Comparison of ENCODE assay signal across 8 mouse cellular contexts in the genomic region with DNA sequence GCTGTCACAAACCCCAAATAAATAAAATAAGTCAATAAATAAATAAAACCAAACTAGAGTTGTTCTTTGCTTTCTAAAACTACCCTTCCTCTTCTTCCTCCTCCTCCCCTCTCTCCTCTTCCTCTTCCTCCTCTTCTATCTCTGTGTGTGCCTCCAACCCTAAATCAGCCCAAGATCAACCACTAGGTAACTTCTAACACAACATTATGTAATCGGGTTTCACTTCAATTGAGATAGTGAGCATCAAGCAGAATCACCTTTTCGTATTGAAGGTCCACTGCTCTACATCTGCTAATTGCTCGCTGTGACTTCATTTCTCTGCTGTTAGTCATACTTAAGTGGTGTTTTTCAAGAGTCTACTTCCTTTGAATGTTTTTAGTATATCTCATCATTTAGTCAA. TPM values are rescaled to one million over a fixed set of nuclear protein-coding genes. Genes with fewer than 3 reads are reported as not detected.
A peak's percentile ranks its signal among the peaks of the same experiment; 100 is the strongest.
DNase-seq lines count a peak whose midpoint lies in the region; ATAC-seq lines count a peak whose summit lies in the region.
"Had no signal": no experiment of that assay in that cellular context is flagged by ENCODE, and none has a peak within 500 bp of the region (broad histone marks: within the 10 kb centered on the region; RNA-seq: fewer than 3 reads in every experiment).

No protein-coding gene starts in this region.

- H3K27ac ChIP-seq in hindbrain, embryonic 14.5 days: peak overlapping the region; percentile 99
- H3K27ac ChIP-seq in hindbrain, embryonic 11.5 days (ENCODE audit: low read depth, low read length): no peak overlapping the region
- peak overlapping the region; percentile 62 for H3K27ac ChIP-seq in brown adipose tissue, adult 24 weeks (replicated peaks; ENCODE audit: low read depth, low read length)
- peak overlapping the region; percentile 98; the same call in 1 of the 2 replicates for H3K27ac ChIP-seq in midbrain, embryonic 15.5 days

- 96% methylated on average over 3 of the region's 3 CpGs for WGBS in hindbrain, embryonic 14.5 days
- WGBS in hindbrain, embryonic 11.5 days: 96% methylated on average over 3 of the region's 3 CpGs
- 98% methylated on average over 3 of the region's 3 CpGs for WGBS in midbrain, embryonic 15.5 days

- intact Hi-C loops in left cerebral cortex, postnatal 36 days (cut with DNase I): loop anchor here (5.0 kb wide), 1 partner anchor 124 kb away; no protein-coding TSS in a partner anchor

- H3K9ac ChIP-seq in hindbrain, embryonic 14.5 days: no peak overlapping the region
- no peak overlapping the region for H3K9ac ChIP-seq in hindbrain, embryonic 11.5 days (ENCODE audit: low read depth, low read length)
- H3K9ac ChIP-seq in midbrain, embryonic 15.5 days: no peak overlapping the region

- H3K4me3 ChIP-seq in hindbrain, embryonic 14.5 days (replicated peaks; ENCODE audit: low read length): peak overlapping the region; percentile 85; the same call in 1 of the 2 replicates
- H3K4me3 ChIP-seq in hindbrain, embryonic 11.5 days (ENCODE audit: low read depth, low read length): no peak overlapping the region
- H3K4me3 ChIP-seq in brown adipose tissue, adult 24 weeks (ENCODE audit: insufficient read depth, low read depth, low read length): no peak overlapping the region
- peak overlapping the region; percentile 94; the same call in 1 of the 2 replicates for H3K4me3 ChIP-seq in midbrain, embryonic 15.5 days

- H3K4me1 ChIP-seq in hindbrain, embryonic 14.5 days (replicated peaks; ENCODE audit: control insufficient read depth, insufficient read depth, low read length): peaks cover 30% of the 10 kb centered on the region
- no peaks in the 10 kb centered on the region for H3K4me1 ChIP-seq in hindbrain, embryonic 11.5 days (replicated peaks; ENCODE audit: control insufficient read depth, insufficient read depth, low read length)
- H3K4me1 ChIP-seq in brown adipose tissue, adult 24 weeks (ENCODE audit: control insufficient read depth, insufficient read depth, insufficient read length, low read length): peaks cover 2% of the 10 kb centered on the region; the same call in 1 of the 2 replicates
- peaks cover 26% of the 10 kb centered on the region for H3K4me1 ChIP-seq in midbrain, embryonic 15.5 days

- DNase-seq in hindbrain, embryonic 14.5 days (ENCODE audit: low spot score): no peak
- DNase-seq in hindbrain, embryonic 11.5 days (ENCODE audit: low spot score): no peak
- DNase-seq in layer of hippocampus, adult 9-10 months (ENCODE audit: low spot score): no peak
- DNase-seq in left cerebral cortex, postnatal 36 days (ENCODE audit: low spot score in 2 of 2): no peak

- peak overlapping the region; percentile 78; the same call in 1 of the 2 replicates for H3K4me2 ChIP-seq in hindbrain, embryonic 14.5 days (replicated peaks)
- H3K4me2 ChIP-seq in hindbrain, embryonic 11.5 days (replicated peaks; ENCODE audit: low read depth, low read length): no peak overlapping the region
- peak overlapping the region; percentile 58 for H3K4me2 ChIP-seq in midbrain, embryonic 15.5 days

- no peak for ATAC-seq in hindbrain, embryonic 14.5 days (ENCODE audit: low FRiP score)
- ATAC-seq in hindbrain, embryonic 11.5 days (ENCODE audit: low FRiP score): no peak
- peak; percentile 12 for ATAC-seq in CD4-positive, CD25-positive, alpha-beta regulatory T cell, adult 4 months
- ATAC-seq in midbrain, embryonic 15.5 days (replicated peaks): no peak

- H3K27me3 ChIP-seq in hindbrain, embryonic 14.5 days (ENCODE audit: control insufficient read depth, insufficient read depth, low read length): no peaks in the 10 kb centered on the region
- no peaks in the 10 kb centered on the region for H3K27me3 ChIP-seq in hindbrain, embryonic 11.5 days (ENCODE audit: control insufficient read depth, insufficient read depth, low read length)
- H3K27me3 ChIP-seq in midbrain, embryonic 15.5 days (replicated peaks): no peaks in the 10 kb centered on the region
- H3K27me3 ChIP-seq: embryonic facial prominence, embryonic 13.5 days had no signal

- no peaks in the 10 kb centered on the region for H3K36me3 ChIP-seq in hindbrain, embryonic 14.5 days (replicated peaks; ENCODE audit: control insufficient read depth, insufficient read depth)
- no peaks in the 10 kb centered on the region for H3K36me3 ChIP-seq in hindbrain, embryonic 11.5 days (ENCODE audit: control insufficient read depth, insufficient read depth, low read length)
- H3K36me3 ChIP-seq in midbrain, embryonic 15.5 days (replicated peaks): no peaks in the 10 kb centered on the region
- H3K36me3 ChIP-seq: embryonic facial prominence, embryonic 13.5 days had no signal

- no peaks in the 10 kb centered on the region for H3K9me3 ChIP-seq in hindbrain, embryonic 14.5 days (ENCODE audit: control insufficient read depth, low read length)
- H3K9me3 ChIP-seq in hindbrain, embryonic 11.5 days (ENCODE audit: control insufficient read depth, low read length): no peaks in the 10 kb centered on the region
- no peaks in the 10 kb centered on the region for H3K9me3 ChIP-seq in midbrain, embryonic 15.5 days
- H3K9me3 ChIP-seq: embryonic facial prominence, embryonic 13.5 days had no signal

RNA-seq across cellular contexts. Expression of a gene that starts 8.8 kb away (rescaled TPM):
- polyA plus RNA-seq in hindbrain, embryonic 14.5 days (2014; fragmentation: Nextera tagmentation; extraction: Ambion mirVana): 76.5 and 102 TPM in 2 replicates
- 48.5 and 52.1 TPM in 2 replicates for polyA plus RNA-seq in hindbrain, embryonic 11.5 days (2014; fragmentation: Nextera tagmentation; extraction: Ambion mirVana)
- 10 to 100 TPM; 46.5 to 51.5 TPM for polyA plus RNA-seq in CD4-positive, CD25-positive, alpha-beta regulatory T cell, adult 4 months (2017; shearing (Covaris generic))
- polyA plus RNA-seq in brown adipose tissue, adult 24 weeks (2012; ENCODE audit: insufficient read depth, insufficient read length, missing spikeins): 15.3 and 23.7 TPM in 2 replicates
- 77.8 and 88.7 TPM in 2 replicates for polyA plus RNA-seq in midbrain, embryonic 15.5 days (2015; fragmentation: Nextera tagmentation; extraction: Ambion mirVana)
- 10 to 100 TPM; 92.9 to 94.2 TPM for total RNA-seq in left cerebral cortex, postnatal 36 days (2021)

Comparison
In these comparisons a context has a peak if more than half of its experiments do, and no peak if none do; other contexts are left out.
1. H3K4me3 ChIP-seq: peak in hindbrain, embryonic 14.5 days (single experiment) and midbrain, embryonic 15.5 days (single experiment); none in hindbrain, embryonic 11.5 days (single experiment) and brown adipose tissue, adult 24 weeks (single experiment).